Mouse (Mus musculus): ENCODE measurements around the gene Reln.

The Reln gene

DNA sequence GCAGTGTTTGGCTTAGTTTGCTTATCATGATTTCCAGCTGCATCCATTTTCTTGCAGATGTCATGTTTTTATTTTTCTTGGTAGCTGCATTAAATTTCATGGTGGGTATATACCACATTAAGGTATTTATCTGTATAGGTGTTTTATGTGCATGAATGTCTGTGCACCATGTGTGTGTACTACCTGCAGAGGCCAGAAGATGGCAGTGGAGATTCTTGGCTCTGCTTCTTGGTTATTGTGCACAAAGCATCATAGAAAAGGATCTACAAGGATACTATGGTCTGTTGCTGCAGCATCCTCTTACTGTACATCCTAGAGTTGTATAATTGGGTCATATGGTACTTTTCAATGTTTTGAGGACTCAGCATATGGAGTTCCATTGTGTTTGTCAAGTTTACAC, 428.5 kb downstream of the Reln start:
- no peak for DNase-seq

DNA sequence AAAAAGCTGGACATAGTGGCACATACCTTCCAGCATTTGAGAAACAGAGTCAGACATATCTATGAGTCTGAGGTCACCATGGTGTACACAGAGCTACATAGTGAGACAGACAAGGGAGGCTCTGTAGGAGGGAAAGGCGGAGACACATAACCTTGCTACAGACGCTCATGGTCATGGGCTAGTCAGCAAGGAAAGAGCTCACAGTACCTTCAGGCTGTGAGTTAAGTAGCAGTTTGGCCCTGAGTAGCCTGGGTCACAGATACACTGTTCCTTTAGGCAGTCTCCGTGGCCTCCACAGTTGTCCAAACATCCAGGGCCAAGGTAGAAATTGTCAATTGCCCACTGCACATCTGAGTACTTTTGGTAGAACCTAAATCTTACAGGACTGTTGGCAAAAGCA, 429.7 kb downstream of the Reln start:
- no peak for DNase-seq

DNA sequence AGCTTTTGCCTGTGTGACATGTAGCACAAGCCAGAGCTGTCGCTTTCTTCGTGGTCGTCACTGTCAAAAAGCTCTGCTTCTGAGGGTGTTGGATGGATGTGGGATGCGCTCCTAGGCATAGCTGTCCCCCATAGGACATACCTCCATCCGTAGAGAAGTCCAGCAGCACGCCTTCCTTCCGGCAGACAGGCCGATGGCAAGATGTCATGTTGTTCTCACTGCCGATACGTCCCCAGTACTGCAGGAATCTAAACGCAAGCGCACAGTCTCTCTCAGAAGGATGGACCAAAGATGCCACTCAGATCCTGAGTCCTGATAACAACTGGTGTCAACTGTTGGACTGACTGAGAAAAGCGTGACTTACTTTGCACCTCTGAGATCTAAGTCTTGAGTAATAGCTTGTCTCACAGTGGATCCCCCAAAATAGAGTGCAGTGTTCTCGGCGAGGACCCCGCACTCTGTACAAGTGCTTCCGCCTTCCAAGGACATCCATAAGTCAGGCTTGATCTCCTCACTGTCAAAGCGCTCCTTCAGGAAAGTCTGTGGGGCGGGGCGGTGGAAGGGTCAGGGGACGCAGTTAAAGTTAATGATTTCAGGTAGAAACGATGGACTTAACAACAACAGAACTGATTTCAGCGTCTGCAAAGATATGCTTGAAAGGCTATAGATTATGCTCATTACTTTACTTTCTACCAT, 431.5 kb downstream of the Reln start:
- no peak for DNase-seq

- DNase-seq, result no peak
Measured at GRCm38 (mm10) chr5:21910726-21911125, 433.8 kb downstream of the Reln start.

DNA sequence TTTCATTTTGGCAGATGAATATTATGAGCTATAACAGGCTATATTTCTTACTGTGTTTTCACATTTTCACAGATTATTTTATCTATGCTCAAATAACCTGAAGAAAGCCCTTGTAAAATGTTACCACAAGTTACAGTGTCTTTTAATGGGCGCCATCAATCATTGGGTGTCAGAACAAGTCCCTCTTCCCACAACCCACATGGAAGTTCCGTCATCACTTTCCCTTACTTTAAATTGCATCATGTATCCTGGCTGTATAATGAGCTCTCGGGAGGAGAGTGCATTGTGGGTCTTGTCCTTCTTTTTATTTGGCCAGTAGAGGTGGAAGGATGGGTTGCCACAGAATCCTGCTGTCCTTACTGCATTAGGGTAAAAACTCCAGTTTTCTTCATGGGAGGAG, 434.8 kb downstream of the Reln start:
- DNase-seq, result no peak

GRCm38 (mm10) chr5:21901411-21901810, 443.1 kb downstream of the Reln start:
- DNase-seq, result no peak

- DNase-seq, result no peak
Measured at GRCm38 (mm10) chr5:21900891-21901290, 443.6 kb downstream of the Reln start.

- DNase-seq, result no peak
Measured at GRCm38 (mm10) chr5:21898875-21899274, 445.6 kb downstream of the Reln start.

DNA sequence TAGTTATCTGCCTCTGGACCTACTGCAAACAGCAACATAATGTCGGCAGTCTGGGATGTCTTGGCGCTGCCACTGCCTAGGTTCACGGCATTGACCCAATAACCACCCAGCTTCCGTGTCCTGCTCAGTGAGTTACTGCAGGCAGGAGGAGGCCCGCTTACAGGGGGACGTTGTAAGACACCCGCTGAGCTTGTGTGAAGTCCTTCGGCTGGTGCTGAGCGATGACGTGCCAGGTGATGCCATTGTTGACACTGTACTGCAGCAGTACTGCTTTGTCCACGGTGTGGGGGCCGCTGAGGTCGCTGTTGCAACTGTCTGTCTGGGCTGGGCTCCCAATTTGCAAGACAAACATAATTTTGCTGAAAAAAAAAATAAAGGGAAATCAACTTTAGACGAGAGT, 447.9 kb downstream of the Reln start:
- DNase-seq, result no peak

- no peak for DNase-seq
Measured at GRCm38 (mm10) chr5:21894168-21894567, 450.3 kb downstream of the Reln start.

GRCm38 (mm10) chr5:21866750-21867149, 477.8 kb downstream of the Reln start:
- DNase-seq, result no peak

DNA sequence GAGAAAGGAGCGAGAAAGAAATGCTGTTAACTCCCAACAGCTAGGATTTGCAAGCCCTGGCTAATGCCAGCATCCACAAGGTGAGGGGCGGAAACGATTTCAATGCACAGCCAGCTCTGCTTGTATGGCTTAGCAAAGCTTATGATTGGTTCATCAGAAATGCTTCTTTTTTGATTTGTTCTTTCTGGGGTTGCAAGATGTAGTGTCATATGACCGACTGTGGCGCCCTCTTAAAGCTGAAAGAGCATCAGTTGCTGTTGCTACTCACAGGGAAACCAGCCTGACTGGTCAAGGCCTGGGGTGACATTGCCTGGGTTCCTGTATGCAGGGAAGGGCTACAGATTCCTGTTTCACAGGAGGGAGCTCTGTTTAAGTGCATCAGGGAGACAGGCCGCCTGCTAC, 478.2 kb downstream of the Reln start:
- peak; percentile 3 for DNase-seq

GRCm38 (mm10) chr5:21865346-21866107, 479.0 kb downstream of the Reln start, which contains the start of gene Slc26a5:
Slc26a5 (minus strand) TSS chr5:21865604.
- DNase-seq, result no peak

GRCm38 (mm10) chr5:21858653-21859052, 485.8 kb downstream of the Reln start:
- DNase-seq, result no peak

DNA sequence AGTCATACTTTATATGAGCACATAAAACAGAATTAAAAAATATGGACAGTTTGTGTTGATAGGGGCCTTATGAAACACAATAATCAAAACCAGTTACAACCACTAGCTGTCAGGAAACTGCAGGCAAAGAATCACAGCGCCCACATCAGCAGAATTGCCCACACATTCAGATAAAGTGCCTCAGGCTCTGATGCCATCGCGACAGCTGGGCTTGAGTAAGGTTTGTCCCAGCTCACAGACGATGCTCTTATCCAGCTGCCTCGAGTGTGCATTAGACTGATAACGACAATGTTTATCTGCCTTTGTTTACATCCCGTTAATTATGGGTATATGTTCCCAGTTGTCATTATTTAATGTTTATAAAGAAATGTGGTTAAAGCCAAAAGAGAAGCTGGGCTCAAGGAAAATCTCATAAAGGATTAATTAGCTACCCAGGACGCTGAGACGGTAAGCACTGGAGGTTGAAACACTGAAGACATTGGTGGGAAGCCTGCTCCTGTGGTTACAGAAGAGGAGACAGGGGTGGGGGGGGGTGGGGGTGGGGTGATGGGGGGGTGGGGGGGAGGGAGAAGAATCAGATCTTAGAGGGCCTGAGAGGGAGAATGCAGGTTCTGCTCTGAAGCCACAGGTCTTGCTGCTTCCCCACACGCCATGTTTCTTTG, 492.7 kb downstream of the Reln start:
- DNase-seq, result no peak

DNA sequence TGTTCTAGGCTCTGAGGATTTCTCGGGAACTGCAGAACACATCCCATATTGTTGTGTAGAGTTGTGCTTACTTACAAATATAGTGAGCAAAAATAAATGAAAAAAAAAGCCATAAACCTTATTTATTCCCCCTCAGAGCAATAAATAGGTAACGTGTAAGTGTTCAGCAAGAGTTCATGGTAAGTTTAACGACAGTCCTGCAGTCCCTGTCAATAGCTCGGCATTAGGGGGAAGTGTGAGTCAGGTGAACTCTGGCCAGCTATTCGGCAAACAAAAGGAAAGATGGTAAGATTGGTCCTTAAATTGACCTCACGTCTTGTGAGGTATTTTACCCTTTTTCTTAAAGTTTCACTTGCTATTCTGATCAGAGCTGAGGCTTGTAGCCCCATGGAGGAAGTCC, 497.1 kb downstream of the Reln start:
- no peak for DNase-seq

DNA sequence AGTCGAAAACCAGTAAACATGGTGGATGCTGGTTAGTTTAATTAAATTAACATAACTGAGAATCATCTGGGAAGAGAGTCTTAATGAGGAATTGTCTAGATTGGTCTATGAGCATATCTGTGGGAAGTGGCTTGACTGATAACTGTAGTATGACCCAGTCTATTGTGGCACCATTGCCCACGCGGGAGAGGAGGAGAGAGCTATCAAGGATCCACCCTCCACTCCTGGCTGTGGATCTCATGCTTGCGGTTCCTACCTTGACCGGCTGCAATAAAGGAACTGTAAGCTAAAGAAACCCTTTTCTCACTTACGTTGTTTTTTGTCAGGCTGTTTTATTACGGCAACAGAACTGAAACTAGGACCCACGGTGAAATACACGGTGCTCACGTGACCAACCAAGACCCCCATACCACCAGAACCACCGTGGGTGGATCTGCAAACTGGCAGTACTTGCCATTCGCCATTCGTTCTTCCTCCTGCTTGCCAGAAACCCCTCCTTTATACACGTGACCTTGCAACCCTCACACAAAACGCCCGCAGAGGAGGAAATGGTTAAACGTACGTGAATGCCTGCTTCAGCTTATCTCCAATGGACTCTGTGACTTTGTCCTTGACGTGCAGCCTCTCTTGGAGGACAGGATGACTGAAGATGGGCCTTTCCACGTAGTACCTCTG, 497.7 kb downstream of the Reln start:
- DNase-seq, result no peak

DNA sequence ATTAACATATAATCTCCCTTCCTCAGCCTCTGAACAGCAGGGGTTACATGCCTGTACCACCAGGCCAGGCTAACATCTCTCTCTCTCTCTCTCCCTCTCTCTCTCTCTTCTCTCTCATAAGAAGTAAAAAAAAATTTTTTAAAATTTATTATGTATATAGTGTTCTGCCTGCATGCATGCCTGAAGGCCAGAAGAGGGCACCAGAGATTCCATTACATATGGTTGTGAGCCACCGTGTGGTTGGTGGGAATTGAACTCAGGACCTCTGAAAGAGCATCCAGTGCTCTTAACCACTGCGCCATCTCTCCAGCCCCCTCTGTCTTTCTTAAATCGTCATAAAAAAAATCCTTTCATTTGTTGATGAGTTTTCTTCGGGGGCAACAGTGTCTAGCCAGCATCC, 499.8 kb downstream of the Reln start:
- no peak for DNase-seq
